Mouse (Mus musculus) lung, embryonic 16.5 days (tissue): Measurements from ENCODE around the gene Cnn1. TPM values are rescaled to one million over a fixed set of nuclear protein-coding genes. Genes with fewer than 3 reads are reported as not detected.

Source experiments
- ATAC-seq: fragments of 200-750 bp; cut with Nextera tagmentation; 2 replicates; pipeline ENCODE4 v1.8.0; 2017; ENCODE audit warnings: low read depth, mild to moderate bottlenecking, moderate library complexity
- H3K27ac ChIP-seq: fragments of 300-500 bp; sonication (generic); 2 replicates; pipeline ENCODE4 v1.5.1; 2014; ENCODE audit warnings: mild to moderate bottlenecking, control low read depth, low read length
- H3K27me3 ChIP-seq: fragments of 300-500 bp; sonication (generic); 2 replicates; pipeline ENCODE4 v1.6.1; 2014; ENCODE audit warnings: low read depth, low read length, mixed read lengths; ENCODE audit not compliant: control insufficient read depth, insufficient read depth
- H3K36me3 ChIP-seq: fragments of 300-500 bp; sonication (generic); 2 replicates; pipeline ENCODE4 v1.6.1; 2014; ENCODE audit warnings: low read length; ENCODE audit not compliant: control insufficient read depth, insufficient read depth
- H3K4me1 ChIP-seq: fragments of 300-500 bp; sonication (generic); replicated peaks from 2 replicates; pipeline ENCODE4 v1.6.1; 2014; ENCODE audit warnings: low read length, mixed read lengths; ENCODE audit not compliant: control insufficient read depth, insufficient read depth
- H3K4me2 ChIP-seq: fragments of 300-500 bp; sonication (generic); 2 replicates; pipeline ENCODE4 v1.6.1; 2014; ENCODE audit warnings: low read depth, low read length, control low read depth
- H3K4me3 ChIP-seq: fragments of 300-500 bp; sonication (generic); 2 replicates; pipeline ENCODE4 v1.5.1; 2014; ENCODE audit warnings: mild to moderate bottlenecking, low read length, control low read depth
- H3K9ac ChIP-seq: fragments of 300-500 bp; sonication (generic); 2 replicates; pipeline ENCODE4 v1.6.1; 2014; ENCODE audit warnings: low read length, control low read depth
- H3K9me3 ChIP-seq: fragments of 300-500 bp; sonication (generic); 2 replicates; pipeline ENCODE4 v1.6.1; 2016; ENCODE audit warnings: low read length; ENCODE audit not compliant: control insufficient read depth
- WGBS: fragments of 180-500 bp; shearing (Covaris S2); extraction: QIAGEN DNeasy Blood & Tissue Kit; methylation state at CpG from one replicate; pipeline ENCODE4 v1.1.7; 2014; 5-methylcytosine and 5-hydroxymethylcytosine counted together
- polyA plus RNA-seq: library from polyadenylated mRNA; unstranded; fragments of >200 nt; fragmentation: Nextera tagmentation; extraction: Ambion mirVana; gene quantifications from 2 replicates; pipeline ENCODE4 v1.2.1, GENCODE M21; 2015

The Cnn1 gene
- polyA plus RNA-seq, 1 experiment from 2014 or later: 49.5 TPM

- peak overlapping the region; percentile 63 for H3K9ac ChIP-seq
- ATAC-seq: peak; percentile 77
- H3K4me1 ChIP-seq: peaks cover 10% of the 10 kb centered on the region; the same call in 1 of the 2 replicates
- no peaks in the 10 kb centered on the region for H3K27me3 ChIP-seq
- WGBS: 1% methylated on average over 35 of the region's 35 CpGs
- H3K36me3 ChIP-seq: no peaks in the 10 kb centered on the region
- H3K4me2 ChIP-seq: peak overlapping the region; percentile 72
- no peaks in the 10 kb centered on the region for H3K9me3 ChIP-seq
- peak overlapping the region; percentile 44 for H3K4me3 ChIP-seq
- H3K27ac ChIP-seq: no peak overlapping the region
Observed at GRCm38 (mm10) chr9:22131226-22131981, 32.4 kb downstream of the Cnn1 start.

- 27% methylated on average over 11 of the region's 11 CpGs for WGBS
- Histone ChIP-seq H3K4me2 (peak overlapping the region; percentile 72), H3K4me3 (peak overlapping the region; percentile 44), H3K36me3 (no peaks in the 10 kb centered on the region), H3K9ac (peak overlapping the region; percentile 63; the same call in 1 of the 2 replicates), H3K27me3 (no peaks in the 10 kb centered on the region), H3K4me1 (peaks cover 10% of the 10 kb centered on the region; the same call in 1 of the 2 replicates), H3K27ac (no peak overlapping the region), H3K9me3 (no peaks in the 10 kb centered on the region)
- peak; percentile 5; the same call in 1 of the 2 replicates for ATAC-seq
Observed at GRCm38 (mm10) chr9:22132220-22132619, 33.2 kb downstream of the Cnn1 start.

GRCm38 (mm10) chr9:22134246-22134890, 35.4 kb downstream of the Cnn1 start:
- H3K9me3 ChIP-seq: no peaks in the 10 kb centered on the region
- no peak overlapping the region for H3K4me2 ChIP-seq
- no peaks in the 10 kb centered on the region for H3K27me3 ChIP-seq
- 76% methylated on average over 7 of the region's 7 CpGs for WGBS
- H3K4me1 ChIP-seq: peaks cover 10% of the 10 kb centered on the region; the same call in 1 of the 2 replicates
- H3K9ac ChIP-seq: no peak overlapping the region
- no peak for ATAC-seq
- H3K36me3 ChIP-seq: no peaks in the 10 kb centered on the region
- no peak overlapping the region for H3K27ac ChIP-seq
- no peak overlapping the region for H3K4me3 ChIP-seq

GRCm38 (mm10) chr9:22134988-22135643, 36.1 kb downstream of the Cnn1 start:
- H3K27me3 ChIP-seq: no peaks in the 10 kb centered on the region
- H3K27ac ChIP-seq: no peak overlapping the region
- H3K36me3 ChIP-seq: no peaks in the 10 kb centered on the region
- no peak overlapping the region for H3K9ac ChIP-seq
- peaks cover 10% of the 10 kb centered on the region; the same call in 1 of the 2 replicates for H3K4me1 ChIP-seq
- no peak overlapping the region for H3K4me3 ChIP-seq
- H3K4me2 ChIP-seq: no peak overlapping the region
- no peaks in the 10 kb centered on the region for H3K9me3 ChIP-seq
- 79% methylated on average over 9 of the region's 9 CpGs for WGBS
- no peak for ATAC-seq

GRCm38 (mm10) chr9:22135644-22136390, 36.8 kb downstream of the Cnn1 start, which contains the start of gene Acp5:
Gene Acp5 (minus strand): TSS chr9:22135711.
- WGBS: 64% methylated on average over 7 of the region's 7 CpGs
- ATAC-seq: no peak
- Histone ChIP-seq H3K9ac (no peak within 1 kb of the TSS), H3K4me3 (no peak within 1 kb of the TSS), H3K36me3 (no peaks in the 10 kb centered on the region), H3K27me3 (no peaks in the 10 kb centered on the region), H3K4me1 (peaks cover 10% of the 10 kb centered on the region; the same call in 1 of the 2 replicates), H3K9me3 (no peaks in the 10 kb centered on the region), H3K4me2 (no peak within 1 kb of the TSS), H3K27ac (no peak within 1 kb of the TSS)

- H3K27ac ChIP-seq: no peak overlapping the region
- H3K4me3 ChIP-seq: no peak overlapping the region
- no peaks in the 10 kb centered on the region for H3K9me3 ChIP-seq
- no peak overlapping the region for H3K9ac ChIP-seq
- no peak overlapping the region for H3K4me2 ChIP-seq
- WGBS: 19% methylated on average over 23 of the region's 23 CpGs
- no peaks in the 10 kb centered on the region for H3K27me3 ChIP-seq
- H3K36me3 ChIP-seq: no peaks in the 10 kb centered on the region
- H3K4me1 ChIP-seq: peaks cover under 1% of the 10 kb centered on the region; the same call in 1 of the 2 replicates
- no peak for ATAC-seq
Observed at GRCm38 (mm10) chr9:22136765-22137547, 37.9 kb downstream of the Cnn1 start.

GRCm38 (mm10) chr9:22138480-22138879, 39.5 kb downstream of the Cnn1 start:
- 28% methylated on average over 2 of the region's 2 CpGs for WGBS
- Histone ChIP-seq H3K4me2 (no peak overlapping the region), H3K9ac (no peak overlapping the region), H3K9me3 (no peaks in the 10 kb centered on the region), H3K4me1 (no peaks in the 10 kb centered on the region), H3K4me3 (no peak overlapping the region), H3K36me3 (no peaks in the 10 kb centered on the region), H3K27me3 (no peaks in the 10 kb centered on the region), H3K27ac (no peak overlapping the region)
- no peak for ATAC-seq

GRCm38 (mm10) chr9:22139746-22140145, 40.7 kb downstream of the Cnn1 start:
- Histone ChIP-seq H3K4me2 (no peak overlapping the region), H3K4me3 (no peak overlapping the region), H3K27me3 (no peaks in the 10 kb centered on the region), H3K4me1 (no peaks in the 10 kb centered on the region), H3K9me3 (no peaks in the 10 kb centered on the region), H3K36me3 (no peaks in the 10 kb centered on the region), H3K27ac (no peak overlapping the region), H3K9ac (no peak overlapping the region)
- ATAC-seq: no peak
- WGBS: 84% methylated on average over 5 of the region's 5 CpGs
